Mouse (Mus musculus) neural tube, embryonic 11.5 days (tissue): ENCODE results near the gene Pik3cg. TPM values are rescaled to one million over a fixed set of nuclear protein-coding genes. Genes with fewer than 3 reads are reported as not detected.

ENCODE experiments used
- ATAC-seq: fragments of 200-750 bp; cut with Nextera tagmentation; 2 replicates; pipeline ENCODE4 v1.8.0; 2017; ENCODE audit warnings: moderate number of reproducible peaks, mild to moderate bottlenecking, moderate TSS enrichment, moderate library complexity; ENCODE audit not compliant: insufficient read depth, low FRiP score, low TSS enrichment
- DNase-seq: peaks from one replicate; pipeline ENCODE4 v3.0.0-alpha.2; 2015; ENCODE audit warnings: low spot score
- H3K27ac ChIP-seq: fragments of 300-500 bp; sonication (generic); 2 replicates; pipeline ENCODE4 v1.5.1; 2014; ENCODE audit warnings: low read depth, mild to moderate bottlenecking, low read length
- H3K27me3 ChIP-seq: fragments of 300-500 bp; sonication (generic); 2 replicates; pipeline ENCODE4 v1.6.1; 2014; ENCODE audit warnings: mild to moderate bottlenecking, low read length, mixed read lengths; ENCODE audit not compliant: control insufficient read depth, insufficient read depth
- H3K36me3 ChIP-seq: fragments of 300-500 bp; sonication (generic); 2 replicates; pipeline ENCODE4 v1.6.1; 2014; ENCODE audit warnings: mild to moderate bottlenecking, low read length, moderate library complexity, mixed read lengths; ENCODE audit not compliant: control insufficient read depth, insufficient read depth
- H3K4me1 ChIP-seq: fragments of 300-500 bp; sonication (generic); 2 replicates; pipeline ENCODE4 v1.6.1; 2014; ENCODE audit warnings: low read length, mixed read lengths; ENCODE audit not compliant: control insufficient read depth, insufficient read depth
- H3K4me2 ChIP-seq: fragments of 300-500 bp; sonication (generic); 2 replicates; pipeline ENCODE4 v1.6.1; 2014; ENCODE audit warnings: low read depth, mild to moderate bottlenecking, moderate library complexity
- H3K4me3 ChIP-seq: fragments of 300-500 bp; sonication (generic); 2 replicates; pipeline ENCODE4 v1.5.1; 2014; ENCODE audit warnings: low read depth, low read length
- H3K9ac ChIP-seq: fragments of 300-500 bp; sonication (generic); 2 replicates; pipeline ENCODE4 v1.6.1; 2014; ENCODE audit warnings: mild to moderate bottlenecking, low read length
- H3K9me3 ChIP-seq: fragments of 300-500 bp; sonication (generic); 2 replicates; pipeline ENCODE4 v1.6.1; 2016; ENCODE audit warnings: low read length; ENCODE audit not compliant: control insufficient read depth
- WGBS: fragments of 180-500 bp; shearing (Covaris S2); extraction: QIAGEN DNeasy Blood & Tissue Kit; methylation state at CpG from one replicate; pipeline ENCODE4 v1.1.7; 2014; 5-methylcytosine and 5-hydroxymethylcytosine counted together
- polyA plus RNA-seq: library from polyadenylated mRNA; unstranded; fragments of >200 nt; fragmentation: Nextera tagmentation; extraction: Ambion mirVana; gene quantifications from 2 replicates; pipeline ENCODE4 v1.2.1, GENCODE M21; 2014

Gene Pik3cg
- polyA plus RNA-seq, 1 experiment from 2014 or later = 1.0 TPM

- Histone ChIP-seq H3K9ac (no peak overlapping the region), H3K27me3 (no peaks in the 10 kb centered on the region), H3K36me3 (no peaks in the 10 kb centered on the region), H3K4me1 (no peaks in the 10 kb centered on the region), H3K4me2 (no peak overlapping the region), H3K27ac (no peak overlapping the region), H3K4me3 (no peak overlapping the region), H3K9me3 (no peaks in the 10 kb centered on the region)
- no peak for DNase-seq
- 85% methylated on average over 3 of the region's 3 CpGs for WGBS
- ATAC-seq = no peak
These were observed 28.0 kb upstream of the Pik3cg start for GRCm38 (mm10) chr12:32236450-32236849.

- no peak for DNase-seq
- no peaks in the 10 kb centered on the region for H3K9me3 ChIP-seq
- ATAC-seq = no peak
- H3K4me2 ChIP-seq = no peak overlapping the region
- H3K27me3 ChIP-seq = no peaks in the 10 kb centered on the region
- H3K9ac ChIP-seq = no peak overlapping the region
- no peaks in the 10 kb centered on the region for H3K4me1 ChIP-seq
- no peak overlapping the region for H3K27ac ChIP-seq
- no peaks in the 10 kb centered on the region for H3K36me3 ChIP-seq
- 88% methylated on average over 4 of the region's 4 CpGs for WGBS
- H3K4me3 ChIP-seq = no peak overlapping the region
These were observed 25.4 kb upstream of the Pik3cg start for GRCm38 (mm10) chr12:32233871-32234270.

GRCm38 (mm10) chr12:32231398-32231797 is 22.9 kb upstream of the Pik3cg start:
- Histone ChIP-seq H3K4me3 (no peak overlapping the region), H3K9ac (no peak overlapping the region), H3K27ac (no peak overlapping the region), H3K4me1 (no peaks in the 10 kb centered on the region), H3K27me3 (no peaks in the 10 kb centered on the region), H3K4me2 (no peak overlapping the region), H3K36me3 (no peaks in the 10 kb centered on the region), H3K9me3 (no peaks in the 10 kb centered on the region)
- 94% methylated on average over 1 of the region's 1 CpGs for WGBS
- DNase-seq (no peak), ATAC-seq (no peak)

- H3K4me2 ChIP-seq = no peak overlapping the region
- no peaks in the 10 kb centered on the region for H3K9me3 ChIP-seq
- H3K4me3 ChIP-seq = no peak overlapping the region
- no peak overlapping the region for H3K9ac ChIP-seq
- no peaks in the 10 kb centered on the region for H3K4me1 ChIP-seq
- DNase-seq (no peak), ATAC-seq (no peak)
- 94% methylated on average over 1 of the region's 1 CpGs for WGBS
- H3K36me3 ChIP-seq = no peaks in the 10 kb centered on the region
- H3K27ac ChIP-seq = no peak overlapping the region
- H3K27me3 ChIP-seq = no peaks in the 10 kb centered on the region
These were observed 15.2 kb upstream of the Pik3cg start for GRCm38 (mm10) chr12:32223629-32224028.

- H3K27ac ChIP-seq = no peak overlapping the region
- H3K36me3 ChIP-seq = no peaks in the 10 kb centered on the region
- no peaks in the 10 kb centered on the region for H3K9me3 ChIP-seq
- 91% methylated on average over 7 of the region's 7 CpGs for WGBS
- no peak overlapping the region for H3K4me2 ChIP-seq
- ATAC-seq (no peak), DNase-seq (no peak)
- no peaks in the 10 kb centered on the region for H3K4me1 ChIP-seq
- H3K27me3 ChIP-seq = no peaks in the 10 kb centered on the region
- H3K4me3 ChIP-seq = no peak overlapping the region
- no peak overlapping the region for H3K9ac ChIP-seq
These were observed 14.4 kb upstream of the Pik3cg start for GRCm38 (mm10) chr12:32222758-32223385.

GRCm38 (mm10) chr12:32220387-32220786 is 11.9 kb upstream of the Pik3cg start:
- no peaks in the 10 kb centered on the region for H3K27me3 ChIP-seq
- no peaks in the 10 kb centered on the region for H3K4me1 ChIP-seq
- WGBS = 79% methylated on average over 1 of the region's 1 CpGs
- no peaks in the 10 kb centered on the region for H3K36me3 ChIP-seq
- H3K4me2 ChIP-seq = no peak overlapping the region
- ATAC-seq = no peak
- H3K27ac ChIP-seq = no peak overlapping the region
- no peaks in the 10 kb centered on the region for H3K9me3 ChIP-seq
- no peak overlapping the region for H3K9ac ChIP-seq
- no peak for DNase-seq
- no peak overlapping the region for H3K4me3 ChIP-seq

- DNase-seq (no peak), ATAC-seq (no peak)
- Histone ChIP-seq H3K9ac (no peak overlapping the region), H3K4me2 (no peak overlapping the region), H3K36me3 (no peaks in the 10 kb centered on the region), H3K9me3 (no peaks in the 10 kb centered on the region), H3K27me3 (no peaks in the 10 kb centered on the region), H3K27ac (no peak overlapping the region), H3K4me3 (no peak overlapping the region), H3K4me1 (no peaks in the 10 kb centered on the region)
- WGBS = 77% methylated on average over 6 of the region's 6 CpGs
These were observed 6.7 kb upstream of the Pik3cg start for GRCm38 (mm10) chr12:32215143-32215542.

- WGBS = 93% methylated on average over 5 of the region's 5 CpGs
- Histone ChIP-seq H3K9ac (no peak overlapping the region), H3K27ac (no peak overlapping the region), H3K4me1 (no peaks in the 10 kb centered on the region), H3K27me3 (no peaks in the 10 kb centered on the region), H3K4me3 (no peak overlapping the region), H3K9me3 (no peaks in the 10 kb centered on the region), H3K36me3 (no peaks in the 10 kb centered on the region), H3K4me2 (no peak overlapping the region)
- ATAC-seq = no peak
- no peak for DNase-seq
These were observed 4.2 kb upstream of the Pik3cg start for GRCm38 (mm10) chr12:32212702-32213101.

- H3K4me2 ChIP-seq = no peak overlapping the region
- no peaks in the 10 kb centered on the region for H3K4me1 ChIP-seq
- DNase-seq = no peak
- H3K9me3 ChIP-seq = no peaks in the 10 kb centered on the region
- no peak overlapping the region for H3K4me3 ChIP-seq
- ATAC-seq = no peak
- no peaks in the 10 kb centered on the region for H3K36me3 ChIP-seq
- H3K9ac ChIP-seq = no peak overlapping the region
- WGBS = 85% methylated on average over 5 of the region's 5 CpGs
- no peaks in the 10 kb centered on the region for H3K27me3 ChIP-seq
- H3K27ac ChIP-seq = no peak overlapping the region
These were observed 3.7 kb upstream of the Pik3cg start for GRCm38 (mm10) chr12:32212156-32212555.
